Mouse (Mus musculus) CD4-positive helper T cell, adult 2 months (primary cell): ENCODE measurements at regions not wholly inside any gene's neighbourhood (a gene's known extent, or its start where the extent isn't known, plus 50 kb on each side); places are given as distances from the start of the nearest gene placed in this dataset.
A peak's percentile ranks its signal among the peaks of the same experiment; 100 is the strongest.

Experiments used
- DNase-seq: peaks from one replicate; pipeline ENCODE4 v3.0.0-alpha.2; 2012; ENCODE audit warnings: low read depth, missing footprints, low spot score

GRCm38 (mm10) chr15:61159552-61159951 lies 236.7 kb upstream of the A1bg start:
- no peak for DNase-seq

- DNase-seq = peak; percentile 2
Measured at GRCm38 (mm10) chr15:61158041-61158545, 235.3 kb upstream of the A1bg start.

DNA sequence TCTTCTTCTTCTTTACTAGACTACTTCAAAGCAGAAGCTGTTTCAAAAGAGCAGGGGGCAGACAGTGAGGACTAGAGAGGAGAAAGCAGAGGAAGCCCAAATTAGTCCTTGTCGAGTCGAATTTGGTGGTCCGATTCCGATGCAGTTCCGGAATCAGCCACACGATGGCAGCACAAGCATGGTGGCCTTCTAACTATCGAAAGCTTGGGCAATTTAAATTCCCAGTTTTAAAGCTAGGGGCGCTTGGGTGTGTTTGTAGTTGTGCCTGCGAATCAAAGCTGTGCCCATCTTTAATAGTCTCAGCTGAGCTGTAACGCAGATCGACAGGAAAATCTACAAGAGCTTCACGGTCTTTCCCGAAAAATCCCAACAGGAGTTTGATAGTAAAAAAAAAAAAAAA lies 234.7 kb upstream of the A1bg start:
- DNase-seq = peak; percentile 78

DNA sequence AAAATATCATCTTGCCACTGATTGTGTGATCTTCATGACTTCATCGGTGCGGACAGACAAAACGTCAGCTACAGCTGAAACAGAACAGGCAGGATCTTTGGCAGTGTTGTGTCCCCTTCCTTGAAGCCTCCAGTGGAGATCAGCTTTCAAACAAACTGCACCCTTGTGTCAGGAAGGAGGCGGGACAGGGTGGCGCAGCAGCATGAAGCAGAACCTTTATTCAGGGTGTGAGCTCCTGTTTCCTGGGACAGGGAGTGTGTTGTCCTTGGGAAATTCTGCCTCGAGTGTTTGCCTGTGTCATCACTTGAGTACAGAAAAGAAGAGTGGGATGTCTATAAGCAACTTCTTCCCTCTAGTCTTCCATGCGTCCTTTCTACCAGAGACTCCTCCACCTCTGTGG lies 232.7 kb upstream of the A1bg start:
- no peak for DNase-seq

DNA sequence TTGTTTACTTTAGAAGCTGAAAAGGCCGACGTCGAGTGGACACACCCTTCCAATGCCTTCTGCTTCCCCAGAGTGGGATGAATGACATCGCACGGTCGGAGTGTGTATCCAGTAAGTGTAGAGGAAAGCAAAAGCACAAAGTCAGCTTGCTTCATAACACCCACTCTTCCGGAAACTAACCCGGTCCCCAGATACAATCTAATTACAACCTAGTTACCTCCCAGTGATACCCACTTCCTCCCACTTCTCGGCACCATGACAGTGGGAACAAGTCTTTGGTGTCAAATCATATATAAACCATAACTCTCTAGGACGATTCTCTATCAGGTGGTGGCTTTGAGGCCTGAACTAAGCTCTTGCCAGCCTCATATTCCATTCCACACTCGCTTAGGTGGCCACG lies 231.4 kb upstream of the A1bg start:
- peak; percentile 57 for DNase-seq

DNA sequence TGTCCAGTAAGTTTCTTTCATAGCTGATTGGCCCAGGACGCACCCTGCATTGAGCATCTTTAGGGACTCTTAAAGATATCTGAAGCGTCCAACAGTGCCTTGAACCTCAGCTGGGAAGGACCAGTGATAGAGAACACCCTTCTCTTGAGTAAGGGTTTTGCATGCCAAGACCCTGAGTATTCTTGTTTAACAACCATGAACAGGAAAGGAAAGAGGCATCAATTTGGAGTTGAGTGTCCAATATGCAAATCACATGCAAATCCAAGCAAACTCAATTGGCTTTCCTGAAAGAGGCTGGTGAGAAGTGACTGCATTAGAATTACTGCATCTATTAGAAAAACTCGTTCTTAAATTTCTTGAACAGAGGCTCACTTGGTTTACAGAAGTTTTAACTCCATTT lies 220.0 kb upstream of the A1bg start:
- DNase-seq = no peak

GRCm38 (mm10) chr15:61139151-61139550 lies 216.3 kb upstream of the A1bg start:
- no peak for DNase-seq

- no peak for DNase-seq
Measured at GRCm38 (mm10) chr15:61136781-61137180, 214.0 kb upstream of the A1bg start.

DNA sequence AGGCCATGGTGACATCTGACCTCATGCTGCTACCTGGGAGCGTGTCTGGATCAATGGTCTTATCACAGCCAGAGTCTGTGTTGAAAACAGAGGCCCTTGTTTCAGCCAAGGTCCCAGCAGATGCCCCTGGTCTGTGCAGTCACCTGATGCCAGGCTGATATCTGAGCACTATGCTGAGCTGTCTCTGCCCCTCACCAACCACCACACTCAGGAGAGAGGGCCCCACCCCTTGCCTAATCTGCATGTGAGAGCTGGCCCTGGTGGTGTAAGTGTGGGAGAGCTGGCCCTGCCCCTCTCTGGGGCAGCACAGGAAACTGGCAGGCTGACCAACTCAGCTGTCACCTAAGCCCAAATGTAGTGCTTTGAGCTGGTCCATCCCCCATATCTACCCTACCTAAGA lies 210.5 kb upstream of the A1bg start:
- DNase-seq = no peak

GRCm38 (mm10) chr15:61127971-61128370 lies 205.2 kb upstream of the A1bg start:
- DNase-seq = no peak

GRCm38 (mm10) chr15:61127130-61127529 lies 204.3 kb upstream of the A1bg start:
- no peak for DNase-seq

- no peak for DNase-seq
Measured at GRCm38 (mm10) chr15:61116912-61117311, 194.1 kb upstream of the A1bg start.

- no peak for DNase-seq
Measured at GRCm38 (mm10) chr15:61109429-61110128, 186.8 kb upstream of the A1bg start.

DNA sequence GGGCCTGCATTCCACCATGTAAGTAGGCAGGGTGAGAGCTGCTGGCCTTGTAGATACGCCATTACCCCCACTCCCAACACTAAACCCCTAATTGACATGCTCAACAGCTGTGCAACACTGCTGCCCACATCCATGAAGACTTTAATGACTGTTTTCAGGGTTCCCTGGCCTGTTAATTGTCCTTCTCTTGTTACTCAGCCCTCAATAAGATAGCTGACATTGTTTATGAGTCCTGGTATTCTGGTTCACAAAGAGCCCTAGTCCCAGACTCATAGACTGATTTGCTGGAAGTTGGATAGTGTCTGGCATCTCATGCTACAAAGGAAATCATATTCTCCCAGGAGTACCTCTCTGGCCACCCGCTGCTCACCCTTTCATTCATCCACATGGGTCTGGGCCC lies 186.1 kb upstream of the A1bg start:
- no peak for DNase-seq

DNA sequence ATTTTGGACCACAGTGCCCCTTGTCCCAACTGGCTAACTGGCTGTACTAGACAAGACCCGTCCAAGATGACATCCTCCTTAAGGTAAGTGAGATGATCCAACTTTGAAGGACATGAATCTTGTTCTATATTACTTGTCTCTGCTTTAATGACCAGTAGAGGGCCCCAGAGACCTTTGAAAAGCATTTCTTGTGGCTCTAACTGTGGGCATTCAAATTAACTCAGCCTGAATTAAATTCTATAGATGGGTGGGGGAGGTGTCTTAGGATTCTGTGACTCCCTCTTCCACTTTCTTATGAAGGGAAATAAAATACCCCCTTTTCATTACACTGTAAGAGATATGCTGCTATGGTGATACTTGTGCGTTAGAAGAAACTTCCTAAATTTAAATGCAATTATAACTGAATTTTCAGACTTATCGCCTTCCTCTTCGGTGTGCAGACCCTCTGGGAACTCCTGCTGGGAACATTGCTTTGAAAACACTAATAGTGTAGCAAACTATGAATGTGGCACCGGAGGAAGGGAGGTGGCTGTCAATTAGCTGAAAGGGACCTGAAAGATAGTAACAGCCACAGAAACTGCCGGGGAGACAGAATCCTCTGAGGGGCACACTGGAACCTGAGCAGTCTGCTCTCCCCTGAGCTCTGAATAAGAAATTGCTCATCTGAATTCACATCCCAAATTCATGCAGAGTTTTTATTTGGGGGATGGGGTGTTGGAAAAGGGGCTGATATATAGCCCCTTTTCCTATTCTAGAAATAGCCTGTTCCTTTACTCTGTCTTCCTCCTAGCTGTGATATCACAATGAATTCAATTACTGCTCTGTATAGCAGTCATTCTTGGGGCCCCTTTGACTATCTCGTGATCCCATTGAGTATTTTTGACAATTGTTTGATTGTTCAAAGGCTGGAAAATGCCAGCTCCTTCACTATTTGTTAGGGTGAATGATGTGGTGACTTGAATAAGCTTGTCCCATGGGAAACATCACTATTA lies 179.9 kb upstream of the A1bg start:
- peak; percentile 41 for DNase-seq

- DNase-seq = no peak
Measured at GRCm38 (mm10) chr15:61100807-61101206, 178.0 kb upstream of the A1bg start.

DNA sequence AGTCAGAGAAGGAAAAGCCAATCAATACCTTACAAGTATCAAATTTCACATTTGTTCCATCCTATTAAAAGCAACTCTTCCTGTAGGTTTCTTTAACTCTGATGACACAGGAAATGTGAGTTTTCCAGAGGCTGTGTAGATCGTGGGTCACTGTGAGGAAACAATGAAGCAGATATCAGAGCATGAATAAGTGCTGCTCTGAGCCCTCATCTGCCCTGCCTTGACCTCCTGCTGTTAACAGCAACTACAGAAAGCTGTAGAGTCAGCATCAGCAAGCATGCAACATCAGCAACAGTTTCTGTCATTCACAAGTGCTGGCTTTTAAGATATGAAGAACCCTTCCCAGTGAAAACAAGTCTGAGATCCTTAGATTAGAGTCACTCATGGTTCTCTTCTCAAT lies 176.2 kb upstream of the A1bg start:
- no peak for DNase-seq

DNA sequence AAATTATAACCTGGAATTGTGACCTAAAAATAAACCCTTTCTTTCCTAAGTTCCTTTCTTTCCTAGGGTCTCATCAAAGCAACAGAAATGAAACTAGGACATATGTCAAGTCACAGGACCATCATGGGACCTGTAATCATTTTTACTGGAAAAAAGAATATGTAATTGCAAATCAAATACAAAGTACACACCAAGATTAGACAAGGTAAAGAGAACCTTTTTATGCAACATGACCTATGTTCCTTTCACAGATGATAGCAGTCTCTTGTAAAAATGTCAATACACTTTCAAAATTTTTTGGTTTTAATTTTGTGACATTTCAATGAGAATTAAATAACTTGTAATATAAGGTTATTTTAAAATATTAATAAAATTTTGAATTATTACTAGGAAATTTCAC lies 175.7 kb upstream of the A1bg start:
- no peak for DNase-seq

DNA sequence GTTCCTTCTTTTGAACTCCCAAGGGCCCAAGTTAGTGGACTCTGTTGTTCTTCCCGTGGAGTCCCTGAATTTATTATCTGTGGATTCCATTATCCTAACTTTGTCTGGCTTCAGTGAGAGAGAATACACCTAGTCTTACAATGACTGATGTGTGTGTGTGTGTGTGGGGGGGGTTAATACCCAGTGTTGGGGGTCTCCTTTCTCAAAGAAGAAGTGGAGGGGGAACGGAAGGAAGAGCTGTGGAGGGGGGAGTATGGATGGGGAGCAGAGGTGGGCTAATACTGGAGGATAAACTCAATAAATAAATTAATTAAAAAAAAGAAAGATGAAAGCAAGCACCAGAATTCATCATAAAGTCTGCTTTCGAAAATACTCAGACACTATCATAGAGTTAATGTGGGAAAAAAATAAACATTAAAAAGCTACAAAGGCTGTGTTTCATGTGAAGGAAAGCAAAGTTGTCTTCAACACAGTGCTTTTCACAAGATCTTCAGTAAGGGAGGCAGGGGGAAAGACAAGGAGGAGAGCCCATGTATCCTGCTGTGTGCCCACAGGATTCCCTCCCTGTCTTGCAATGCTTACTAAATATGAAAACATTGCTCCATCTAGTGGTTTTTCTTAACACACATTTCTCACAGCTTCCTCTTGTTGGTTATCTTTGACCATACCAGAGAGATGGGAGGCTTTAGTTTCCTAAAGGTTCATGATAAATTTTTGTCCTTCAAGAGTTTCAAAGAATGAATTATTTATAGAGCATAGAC lies 173.4 kb upstream of the A1bg start:
- DNase-seq = no peak

GRCm38 (mm10) chr15:61055017-61055609 lies 132.3 kb upstream of the A1bg start:
- DNase-seq = no peak

GRCm38 (mm10) chr15:61051363-61051762 lies 128.6 kb upstream of the A1bg start:
- DNase-seq = no peak
